Mouse (Mus musculus) heart, adult 10 weeks (tissue): ENCODE data around the gene Olfr718-ps1. TPM values are rescaled to one million over a fixed set of nuclear protein-coding genes. Genes with fewer than 3 reads are reported as not detected.

Experiments
- polyA plus RNA-seq: library from polyadenylated mRNA; stranded (reverse); fragments of 350-450 nt; fragmentation: Illumina TruSeq; extraction: RNeasy Lipid Tissue Mini Kit (QIAGEN cat#74804); gene quantifications from one replicate; pipeline ENCODE4 v1.2.3, GENCODE M21; 2014; ENCODE audit warnings: low read depth, low replicate concordance

Olfr718-ps1 gene
- polyA plus RNA-seq, result not detected

DNA sequence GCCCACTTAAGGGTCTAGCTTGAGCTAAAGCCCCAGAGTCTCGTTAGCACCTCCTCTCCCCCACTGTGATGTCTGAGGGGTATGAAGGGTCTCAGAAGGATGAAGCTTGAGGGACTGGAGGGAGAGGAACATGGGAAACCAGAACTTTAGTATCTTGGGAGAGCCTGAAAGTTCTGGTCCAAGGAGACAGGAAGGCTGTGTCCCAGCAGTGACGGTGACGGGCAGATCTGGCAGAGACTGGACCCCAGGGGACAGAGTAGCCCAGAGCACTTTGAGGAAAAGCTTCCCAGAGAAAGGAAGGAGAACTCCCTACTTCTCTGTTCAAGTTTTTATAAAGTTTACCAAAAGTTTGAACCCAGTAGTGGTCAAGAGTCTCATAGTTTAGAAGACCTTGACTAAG lies at the start of gene Olfr718-ps1:
Gene Olfr718-ps1, minus strand, starts transcription at position 101 of the 400 bp plus-strand sequence.

DNA sequence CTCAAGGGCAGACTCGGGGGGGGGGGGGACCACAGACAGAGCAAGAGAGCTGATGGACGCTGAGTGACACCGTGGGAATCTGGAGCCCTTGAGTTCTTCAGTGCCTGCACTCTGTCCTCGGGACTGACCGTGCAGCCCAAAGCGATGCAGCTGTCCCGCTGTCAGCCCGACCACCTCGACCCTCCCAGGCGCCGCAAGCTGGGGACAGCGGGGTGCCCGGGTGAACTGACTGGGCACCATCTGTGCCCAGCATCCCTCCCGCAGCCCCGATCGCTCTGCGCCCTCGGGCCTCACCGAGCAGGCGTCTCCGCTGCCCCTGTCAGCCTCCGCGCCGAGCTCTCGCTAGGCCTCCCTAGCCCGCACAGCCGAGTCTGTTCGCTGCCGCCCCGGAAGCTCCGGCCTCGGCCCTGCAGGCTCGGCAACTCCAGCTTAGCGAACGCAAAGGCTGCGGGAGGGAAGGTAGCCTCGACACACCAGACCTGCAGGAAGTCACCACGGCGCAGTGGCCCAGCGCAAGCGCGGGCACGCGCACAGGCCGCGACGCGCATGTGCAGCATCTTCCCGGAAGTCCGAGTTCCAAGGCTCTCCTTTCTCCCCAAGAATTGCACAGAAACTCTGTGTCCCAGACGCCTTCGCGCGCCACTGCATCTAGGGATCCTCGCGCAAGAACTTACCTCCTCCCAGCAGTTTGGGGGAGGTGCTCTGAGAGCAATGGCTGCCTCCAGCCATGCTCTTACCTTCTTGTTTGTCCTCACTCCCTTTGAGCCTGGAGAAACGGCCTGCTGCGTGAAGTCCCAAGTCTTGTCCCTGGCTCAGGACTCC lies 33.1 kb upstream of the Olfr718-ps1 start, which contains the start of the genes Rbak and Spdye4b:
Gene Rbak, minus strand, starts transcription at position 521 of the 822 bp plus-strand sequence.
Gene Spdye4b, plus strand, starts transcription at position 763 of the 822 bp plus-strand sequence.

DNA sequence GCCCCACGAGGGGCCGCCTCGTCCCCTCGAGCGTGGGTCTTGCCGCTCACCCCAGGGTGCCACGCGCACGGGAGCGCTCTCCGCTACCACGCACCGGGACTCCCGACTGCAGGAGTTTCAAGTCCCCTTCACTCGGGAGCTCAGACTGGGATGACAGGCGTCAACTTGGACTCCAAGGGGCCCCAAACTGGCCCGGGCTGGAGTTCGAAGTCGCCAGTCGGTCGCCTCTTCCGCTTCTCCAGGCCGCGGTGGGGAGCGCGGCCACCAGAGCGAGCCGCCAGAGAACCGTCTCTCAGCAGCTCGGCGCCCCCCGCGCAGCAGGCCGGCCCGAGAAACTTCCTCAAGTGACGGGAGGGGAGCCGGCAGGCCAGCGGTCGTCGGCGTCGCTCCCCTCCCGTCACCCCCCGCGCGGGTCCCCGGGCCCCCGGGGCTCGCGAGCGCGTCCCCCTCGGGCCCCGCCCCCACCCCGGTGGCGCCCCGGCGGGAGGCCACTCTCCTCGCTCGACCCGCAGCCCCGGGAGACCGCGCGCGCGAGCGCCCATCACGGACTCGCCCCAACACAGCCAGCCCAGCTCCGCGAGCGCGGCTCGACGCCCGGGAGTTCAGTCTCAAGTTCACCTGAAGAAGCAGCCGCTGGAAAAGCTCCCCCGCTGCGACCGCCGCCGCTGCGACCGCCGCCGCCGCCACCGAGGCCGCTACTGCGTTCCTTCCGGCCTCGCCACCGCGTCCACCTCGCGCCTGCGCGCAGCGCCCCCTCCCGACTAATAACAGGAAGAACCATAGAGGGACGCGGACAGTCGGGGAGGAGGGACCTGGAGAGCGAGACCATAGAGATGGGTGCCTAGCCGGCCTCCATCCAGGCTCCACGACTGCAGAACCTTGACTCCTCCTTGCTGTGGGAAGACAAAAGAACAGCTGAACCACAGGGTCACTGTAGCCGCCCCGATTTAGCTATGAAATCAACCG lies 34.8 kb downstream of the Olfr718-ps1 start, which contains the start of gene Rnf216:
Gene Rnf216, minus strand, starts transcription at position 714 of the 966 bp plus-strand sequence.

Other genes with a start within 250 kb of the Olfr718-ps1 start
- gene Actb, start 240.8 kb downstream of the Olfr718-ps1 start, polyA plus RNA-seq, result 408 TPM
- gene Fscn1, start 187.2 kb downstream of the Olfr718-ps1 start, polyA plus RNA-seq, result 17.3 TPM
- 20.6 TPM for gene Rnf216, start 34.6 kb downstream of the Olfr718-ps1 start, polyA plus RNA-seq
- gene Rbak, start 33.2 kb upstream of the Olfr718-ps1 start, polyA plus RNA-seq, result 5.1 TPM
- not detected for gene Spdye4b, start 33.4 kb upstream of the Olfr718-ps1 start, polyA plus RNA-seq
- not detected for gene Spdye4a, start 79.3 kb upstream of the Olfr718-ps1 start, polyA plus RNA-seq
- 7.8 TPM for gene Zfp12, start 87.6 kb upstream of the Olfr718-ps1 start, polyA plus RNA-seq
- 3.1 TPM for gene Zfp316, start 122.4 kb upstream of the Olfr718-ps1 start, polyA plus RNA-seq
- not detected for gene Zfp853, start 146.0 kb upstream of the Olfr718-ps1 start, polyA plus RNA-seq
- gene E130309D02Rik, start 167.8 kb upstream of the Olfr718-ps1 start, polyA plus RNA-seq, result 14.5 TPM
- 27.1 TPM for gene Zdhhc4, start 181.7 kb upstream of the Olfr718-ps1 start, polyA plus RNA-seq
- not detected for gene Grid2ip, start 209.8 kb upstream of the Olfr718-ps1 start, polyA plus RNA-seq